Mouse (Mus musculus): ENCODE measurements around the gene Stxbp6. TPM values are rescaled to one million over a fixed set of nuclear protein-coding genes. Genes with fewer than 3 reads are reported as not detected.

Gene Stxbp6
- total RNA-seq, 2 experiments from 2014 or later = 6.0 to 10.2 TPM

- DNase-seq = no peak
Measured at GRCm38 (mm10) chr12:44996274-44996673, 78.2 kb downstream of the Stxbp6 start.

- DNase-seq = peak; percentile 62 to 73
Measured at GRCm38 (mm10) chr12:44993391-44993790, 81.1 kb downstream of the Stxbp6 start.

- no peak for DNase-seq
Measured at GRCm38 (mm10) chr12:44992847-44993246, 81.7 kb downstream of the Stxbp6 start.

GRCm38 (mm10) chr12:44990379-44990778, 84.1 kb downstream of the Stxbp6 start:
- DNase-seq = no peak

- DNase-seq = no peak
Measured at GRCm38 (mm10) chr12:44989011-44989410, 85.5 kb downstream of the Stxbp6 start.

GRCm38 (mm10) chr12:44987762-44988161, 86.7 kb downstream of the Stxbp6 start:
- no peak for DNase-seq

GRCm38 (mm10) chr12:44979316-44979848, 95.1 kb downstream of the Stxbp6 start:
- DNase-seq = no peak

GRCm38 (mm10) chr12:44975266-44975665, 99.2 kb downstream of the Stxbp6 start:
- DNase-seq = peak; percentile 62 to 73

GRCm38 (mm10) chr12:44971477-44971876, 103.0 kb downstream of the Stxbp6 start:
- no peak for DNase-seq

- no peak for DNase-seq
Measured at GRCm38 (mm10) chr12:44967448-44967847, 107.1 kb downstream of the Stxbp6 start.

GRCm38 (mm10) chr12:44957474-44957873, 117.0 kb downstream of the Stxbp6 start:
- DNase-seq = no peak

GRCm38 (mm10) chr12:44953121-44953520, 121.4 kb downstream of the Stxbp6 start:
- no peak for DNase-seq

GRCm38 (mm10) chr12:44952072-44952471, 122.4 kb downstream of the Stxbp6 start:
- DNase-seq = peak in 1 of 2 experiments; percentile 18

- DNase-seq = no peak
Measured at GRCm38 (mm10) chr12:44950559-44950958, 124.0 kb downstream of the Stxbp6 start.

GRCm38 (mm10) chr12:44947823-44948222, 126.7 kb downstream of the Stxbp6 start:
- peak in 1 of 2 experiments; percentile 13 for DNase-seq

- no peak for DNase-seq
Measured at GRCm38 (mm10) chr12:44940325-44940724, 134.2 kb downstream of the Stxbp6 start.

GRCm38 (mm10) chr12:44939106-44939505, 135.4 kb downstream of the Stxbp6 start:
- no peak for DNase-seq

- no peak for DNase-seq
Measured at GRCm38 (mm10) chr12:44932954-44933353, 141.6 kb downstream of the Stxbp6 start.

GRCm38 (mm10) chr12:44931716-44932115, 142.8 kb downstream of the Stxbp6 start:
- DNase-seq = peak in 1 of 2 experiments; percentile 30

- peak; percentile 35 to 62 for DNase-seq
Measured at GRCm38 (mm10) chr12:44928456-44928855, 146.1 kb downstream of the Stxbp6 start.

- no peak for DNase-seq
Measured at GRCm38 (mm10) chr12:44925901-44926300, 148.6 kb downstream of the Stxbp6 start.

- DNase-seq = no peak
Measured at GRCm38 (mm10) chr12:44923273-44923672, 151.2 kb downstream of the Stxbp6 start.

GRCm38 (mm10) chr12:44922241-44922640, 152.3 kb downstream of the Stxbp6 start:
- DNase-seq = no peak

GRCm38 (mm10) chr12:44919613-44920012, 154.9 kb downstream of the Stxbp6 start:
- no peak for DNase-seq

- DNase-seq = no peak
Measured at GRCm38 (mm10) chr12:44918929-44919328, 155.6 kb downstream of the Stxbp6 start.
